Mouse (Mus musculus) neural tube, embryonic 15.5 days (tissue): ENCODE measurements around the gene Lpcat2b. TPM values are rescaled to one million over a fixed set of nuclear protein-coding genes. Genes with fewer than 3 reads are reported as not detected.

Source experiments
- ATAC-seq: fragments of 200-750 bp; cut with Nextera tagmentation; 2 replicates; pipeline ENCODE4 v1.8.0; 2017; ENCODE audit warnings: mild to moderate bottlenecking, moderate TSS enrichment, moderate library complexity; ENCODE audit not compliant: low FRiP score
- H3K27ac ChIP-seq: fragments of 300-500 bp; sonication (generic); replicated peaks from 2 replicates; pipeline ENCODE4 v1.5.1; 2015; ENCODE audit warnings: mild to moderate bottlenecking, inconsistent platforms
- H3K27me3 ChIP-seq: fragments of 300-500 bp; sonication (generic); replicated peaks from 2 replicates; pipeline ENCODE4 v1.6.1; 2015; ENCODE audit warnings: inconsistent platforms
- H3K36me3 ChIP-seq: fragments of 300-500 bp; sonication (generic); 2 replicates; pipeline ENCODE4 v1.6.1; 2015; ENCODE audit warnings: inconsistent platforms
- H3K4me1 ChIP-seq: fragments of 300-500 bp; sonication (generic); 2 replicates; pipeline ENCODE4 v1.6.1; 2015; ENCODE audit warnings: inconsistent platforms
- H3K4me2 ChIP-seq: fragments of 300-500 bp; sonication (generic); 2 replicates; pipeline ENCODE4 v1.6.1; 2015; ENCODE audit warnings: inconsistent platforms, mild to moderate bottlenecking, moderate library complexity
- H3K4me3 ChIP-seq: fragments of 300-500 bp; sonication (generic); replicated peaks from 2 replicates; pipeline ENCODE4 v1.5.1; 2015; ENCODE audit warnings: mild to moderate bottlenecking, inconsistent platforms
- H3K9ac ChIP-seq: fragments of 300-500 bp; sonication (generic); replicated peaks from 2 replicates; pipeline ENCODE4 v1.6.1; 2015; ENCODE audit warnings: mild to moderate bottlenecking, inconsistent platforms
- H3K9me3 ChIP-seq: fragments of 300-500 bp; sonication (generic); replicated peaks from 2 replicates; pipeline ENCODE4 v1.6.1; 2016; ENCODE audit warnings: inconsistent platforms
- WGBS: fragments of 180-500 bp; shearing (Covaris S2); methylation state at CpG from one replicate; pipeline ENCODE4 v1.1.7; 2015; ENCODE audit warnings: mixed read lengths; 5-methylcytosine and 5-hydroxymethylcytosine counted together
- polyA plus RNA-seq: library from polyadenylated mRNA; unstranded; fragments of >200 nt; fragmentation: Nextera tagmentation; extraction: Ambion mirVana; gene quantifications from 2 replicates; pipeline ENCODE4 v1.2.1, GENCODE M21; 2015

The Lpcat2b gene
- polyA plus RNA-seq, 1 experiment from 2014 or later = not detected

GRCm38 (mm10) chr5:107412285-107412684 lies 19.1 kb upstream of the Lpcat2b start:
- WGBS = 81% methylated on average over 2 of the region's 2 CpGs
- no peak for ATAC-seq
- Histone ChIP-seq H3K4me3 (no peak overlapping the region), H3K4me2 (no peak overlapping the region), H3K36me3 (no peaks in the 10 kb centered on the region), H3K9ac (no peak overlapping the region), H3K27ac (no peak overlapping the region), H3K27me3 (no peaks in the 10 kb centered on the region), H3K9me3 (no peaks in the 10 kb centered on the region), H3K4me1 (no peaks in the 10 kb centered on the region)

GRCm38 (mm10) chr5:107415098-107415497 lies 16.3 kb upstream of the Lpcat2b start:
- Histone ChIP-seq H3K4me1 (no peaks in the 10 kb centered on the region), H3K4me3 (no peak overlapping the region), H3K9me3 (no peaks in the 10 kb centered on the region), H3K4me2 (no peak overlapping the region), H3K36me3 (no peaks in the 10 kb centered on the region), H3K27me3 (no peaks in the 10 kb centered on the region), H3K27ac (no peak overlapping the region), H3K9ac (no peak overlapping the region)
- no peak for ATAC-seq
- 89% methylated on average over 2 of the region's 2 CpGs for WGBS

- no peak overlapping the region for H3K27ac ChIP-seq
- no peak for ATAC-seq
- no peaks in the 10 kb centered on the region for H3K4me1 ChIP-seq
- no peak overlapping the region for H3K4me3 ChIP-seq
- no peaks in the 10 kb centered on the region for H3K36me3 ChIP-seq
- H3K9ac ChIP-seq = no peak overlapping the region
- no peaks in the 10 kb centered on the region for H3K27me3 ChIP-seq
- H3K4me2 ChIP-seq = no peak overlapping the region
- 43% methylated on average over 1 of the region's 1 CpGs for WGBS
- no peaks in the 10 kb centered on the region for H3K9me3 ChIP-seq
Observed at GRCm38 (mm10) chr5:107421676-107422075, 9.7 kb upstream of the Lpcat2b start.

- H3K36me3 ChIP-seq = no peaks in the 10 kb centered on the region
- ATAC-seq = no peak
- no peak overlapping the region for H3K4me3 ChIP-seq
- H3K4me2 ChIP-seq = no peak overlapping the region
- no peak overlapping the region for H3K9ac ChIP-seq
- no peaks in the 10 kb centered on the region for H3K9me3 ChIP-seq
- no peak overlapping the region for H3K27ac ChIP-seq
- WGBS = 85% methylated on average over 5 of the region's 5 CpGs
- peaks cover 9% of the 10 kb centered on the region; the same call in 1 of the 2 replicates for H3K27me3 ChIP-seq
- peaks cover 11% of the 10 kb centered on the region for H3K4me1 ChIP-seq
Observed at GRCm38 (mm10) chr5:107434001-107434400, 2.7 kb downstream of the Lpcat2b start.

- 93% methylated on average over 6 of the region's 6 CpGs for WGBS
- H3K27me3 ChIP-seq = peaks cover 9% of the 10 kb centered on the region; the same call in 1 of the 2 replicates
- no peak for ATAC-seq
- no peak overlapping the region for H3K4me2 ChIP-seq
- peaks cover 11% of the 10 kb centered on the region for H3K4me1 ChIP-seq
- H3K4me3 ChIP-seq = no peak overlapping the region
- no peak overlapping the region for H3K27ac ChIP-seq
- H3K9me3 ChIP-seq = no peaks in the 10 kb centered on the region
- H3K36me3 ChIP-seq = no peaks in the 10 kb centered on the region
- no peak overlapping the region for H3K9ac ChIP-seq
Observed at GRCm38 (mm10) chr5:107436185-107436584, 4.8 kb downstream of the Lpcat2b start.

GRCm38 (mm10) chr5:107436587-107437209 lies 5.3 kb downstream of the Lpcat2b start:
- H3K4me2 ChIP-seq = no peak overlapping the region
- 89% methylated on average over 6 of the region's 6 CpGs for WGBS
- no peak for ATAC-seq

GRCm38 (mm10) chr5:107437464-107438281 lies 6.3 kb downstream of the Lpcat2b start, which contains the start of gene Btbd8:
Gene Btbd8, plus strand, starts transcription at chr5:107437997.
- WGBS = 1% methylated on average over 51 of the region's 51 CpGs
- ATAC-seq = peak; percentile 97
- H3K4me2 ChIP-seq = peak within 1 kb of the TSS; percentile 75
- peaks cover 11% of the 10 kb centered on the region for H3K4me1 ChIP-seq
- H3K4me3 ChIP-seq = peak within 1 kb of the TSS; percentile 89
- H3K9ac ChIP-seq = peak within 1 kb of the TSS; percentile 96
- peak within 1 kb of the TSS; percentile 94 for H3K27ac ChIP-seq
- H3K9me3 ChIP-seq = no peaks in the 10 kb centered on the region
- H3K36me3 ChIP-seq = no peaks in the 10 kb centered on the region
- H3K27me3 ChIP-seq = peaks cover 9% of the 10 kb centered on the region; the same call in 1 of the 2 replicates

More at GRCm38 (mm10) chr5:107436587-107437209, 5.3 kb downstream of the Lpcat2b start:
- H3K27me3 ChIP-seq = peaks cover 9% of the 10 kb centered on the region; the same call in 1 of the 2 replicates
- H3K4me1 ChIP-seq = peaks cover 11% of the 10 kb centered on the region
- H3K4me3 ChIP-seq = no peak overlapping the region
- H3K9me3 ChIP-seq = no peaks in the 10 kb centered on the region
- no peaks in the 10 kb centered on the region for H3K36me3 ChIP-seq
- H3K27ac ChIP-seq = no peak overlapping the region
- no peak overlapping the region for H3K9ac ChIP-seq

- Histone ChIP-seq H3K4me1 (peaks cover 11% of the 10 kb centered on the region), H3K9ac (peak overlapping the region; percentile 96), H3K36me3 (no peaks in the 10 kb centered on the region), H3K9me3 (no peaks in the 10 kb centered on the region), H3K4me2 (peak overlapping the region; percentile 75), H3K27me3 (peaks cover 9% of the 10 kb centered on the region; the same call in 1 of the 2 replicates), H3K4me3 (peak overlapping the region; percentile 89), H3K27ac (peak overlapping the region; percentile 94)
- ATAC-seq = peak; percentile 20; the same call in 1 of the 2 replicates
- 23% methylated on average over 7 of the region's 7 CpGs for WGBS
Observed at GRCm38 (mm10) chr5:107438353-107438752, 7.0 kb downstream of the Lpcat2b start.

GRCm38 (mm10) chr5:107441881-107442280 lies 10.5 kb downstream of the Lpcat2b start:
- ATAC-seq = no peak
- H3K27me3 ChIP-seq = no peaks in the 10 kb centered on the region
- H3K27ac ChIP-seq = no peak overlapping the region
- no peak overlapping the region for H3K9ac ChIP-seq
- WGBS = 84% methylated on average over 5 of the region's 5 CpGs
- H3K9me3 ChIP-seq = no peaks in the 10 kb centered on the region
- no peak overlapping the region for H3K4me2 ChIP-seq
- H3K4me1 ChIP-seq = peaks cover 11% of the 10 kb centered on the region
- H3K4me3 ChIP-seq = no peak overlapping the region
- no peaks in the 10 kb centered on the region for H3K36me3 ChIP-seq

- no peak for ATAC-seq
- Histone ChIP-seq H3K27me3 (no peaks in the 10 kb centered on the region), H3K9ac (no peak overlapping the region), H3K4me1 (no peaks in the 10 kb centered on the region), H3K4me3 (no peak overlapping the region), H3K36me3 (no peaks in the 10 kb centered on the region), H3K27ac (no peak overlapping the region), H3K4me2 (no peak overlapping the region), H3K9me3 (no peaks in the 10 kb centered on the region)
- 52% methylated on average over 4 of the region's 4 CpGs for WGBS
Observed at GRCm38 (mm10) chr5:107444251-107444650, 12.9 kb downstream of the Lpcat2b start.

- no peaks in the 10 kb centered on the region for H3K9me3 ChIP-seq
- no peak for ATAC-seq
- H3K27me3 ChIP-seq = no peaks in the 10 kb centered on the region
- H3K4me3 ChIP-seq = no peak overlapping the region
- H3K4me1 ChIP-seq = no peaks in the 10 kb centered on the region
- 92% methylated on average over 4 of the region's 4 CpGs for whole genome bisulfite sequencing
- H3K27ac ChIP-seq = no peak overlapping the region
- H3K4me2 ChIP-seq = no peak overlapping the region
- H3K9ac ChIP-seq = no peak overlapping the region
- peaks cover 5% of the 10 kb centered on the region; the same call in 1 of the 2 replicates for H3K36me3 ChIP-seq
Observed at GRCm38 (mm10) chr5:107447977-107448376, 16.6 kb downstream of the Lpcat2b start.

GRCm38 (mm10) chr5:107448784-107449183 lies 17.4 kb downstream of the Lpcat2b start:
- Histone ChIP-seq H3K4me2 (no peak overlapping the region), H3K9me3 (no peaks in the 10 kb centered on the region), H3K27ac (no peak overlapping the region), H3K4me1 (no peaks in the 10 kb centered on the region), H3K27me3 (no peaks in the 10 kb centered on the region), H3K4me3 (no peak overlapping the region), H3K9ac (no peak overlapping the region), H3K36me3 (peaks cover 5% of the 10 kb centered on the region; the same call in 1 of the 2 replicates)
- WGBS = 97% methylated on average over 4 of the region's 4 CpGs
- no peak for ATAC-seq
